Mouse (Mus musculus) hindbrain, postnatal 0 days (tissue): ENCODE data around the gene Pfkfb1. TPM values are rescaled to one million over a fixed set of nuclear protein-coding genes. Genes with fewer than 3 reads are reported as not detected.
A peak's percentile ranks its signal among the peaks of the same experiment; 100 is the strongest.

Source experiments
- ATAC-seq: fragments of 200-750 bp; cut with Nextera tagmentation; 2 replicates; pipeline ENCODE4 v1.8.0; 2017; ENCODE audit warnings: mild to moderate bottlenecking, moderate TSS enrichment, moderate library complexity
- DNase-seq: peaks from one replicate; pipeline ENCODE4 v3.0.0-alpha.2; 2015; ENCODE audit warnings: low spot score
- H3K27ac ChIP-seq: fragments of 300-500 bp; sonication (generic); 2 replicates; pipeline ENCODE4 v1.5.1; 2014; ENCODE audit warnings: mild to moderate bottlenecking
- H3K27me3 ChIP-seq: fragments of 300-500 bp; sonication (generic); 2 replicates; pipeline ENCODE4 v1.6.1; 2014; ENCODE audit warnings: low read length, mixed read lengths; ENCODE audit not compliant: insufficient read depth
- H3K36me3 ChIP-seq: fragments of 300-500 bp; sonication (generic); 2 replicates; pipeline ENCODE4 v1.6.1; 2014; ENCODE audit warnings: low read length, mixed read lengths; ENCODE audit not compliant: insufficient read depth
- H3K4me1 ChIP-seq: fragments of 300-500 bp; sonication (generic); 2 replicates; pipeline ENCODE4 v1.6.1; 2014; ENCODE audit warnings: antibody characterized with exemption, low read length, mixed read lengths; ENCODE audit not compliant: insufficient read depth
- H3K4me2 ChIP-seq: fragments of 300-500 bp; sonication (generic); 2 replicates; pipeline ENCODE4 v1.6.1; 2014; ENCODE audit warnings: low read depth, mild to moderate bottlenecking, low read length, moderate library complexity, mixed read lengths
- H3K4me3 ChIP-seq: fragments of 300-500 bp; sonication (generic); 2 replicates; pipeline ENCODE4 v1.5.1; 2014; ENCODE audit warnings: low read length
- H3K9ac ChIP-seq: fragments of 300-500 bp; sonication (generic); replicated peaks from 2 replicates; pipeline ENCODE4 v1.6.1; 2014; ENCODE audit warnings: mild to moderate bottlenecking, low read length, moderate library complexity, mixed read lengths
- H3K9me3 ChIP-seq: fragments of 300-500 bp; sonication (generic); 2 replicates; pipeline ENCODE4 v1.6.1; 2016; ENCODE audit warnings: low read length, mixed read lengths
- CTCF ChIP-seq: IDR thresholded peaks from 2 replicates; pipeline ENCODE4 v1.5.1; 2016; ENCODE audit warnings: antibody characterized with exemption, control low read depth, low read depth
- WGBS: fragments of 180-500 bp; shearing (Covaris S2); extraction: QIAGEN DNeasy Blood & Tissue Kit; methylation state at CpG from one replicate; pipeline ENCODE4 v1.1.7; 2014; 5-methylcytosine and 5-hydroxymethylcytosine counted together
- polyA plus RNA-seq: library from polyadenylated mRNA; unstranded; fragments of >200 nt; fragmentation: Nextera tagmentation; extraction: Ambion mirVana; gene quantifications from 2 replicates; pipeline ENCODE4 v1.2.1, GENCODE M21; 2015
- total RNA-seq: library from RNA; depleted of rRNA; stranded (reverse); fragments of >200 nt; gene quantifications from 2 replicates; pipeline ENCODE4 v1.2.3, GENCODE M21; 2014

The Pfkfb1 gene
- total and polyA plus RNA-seq, 2 experiments from 2014 or later, result 3.4 to 3.5 TPM

DNA sequence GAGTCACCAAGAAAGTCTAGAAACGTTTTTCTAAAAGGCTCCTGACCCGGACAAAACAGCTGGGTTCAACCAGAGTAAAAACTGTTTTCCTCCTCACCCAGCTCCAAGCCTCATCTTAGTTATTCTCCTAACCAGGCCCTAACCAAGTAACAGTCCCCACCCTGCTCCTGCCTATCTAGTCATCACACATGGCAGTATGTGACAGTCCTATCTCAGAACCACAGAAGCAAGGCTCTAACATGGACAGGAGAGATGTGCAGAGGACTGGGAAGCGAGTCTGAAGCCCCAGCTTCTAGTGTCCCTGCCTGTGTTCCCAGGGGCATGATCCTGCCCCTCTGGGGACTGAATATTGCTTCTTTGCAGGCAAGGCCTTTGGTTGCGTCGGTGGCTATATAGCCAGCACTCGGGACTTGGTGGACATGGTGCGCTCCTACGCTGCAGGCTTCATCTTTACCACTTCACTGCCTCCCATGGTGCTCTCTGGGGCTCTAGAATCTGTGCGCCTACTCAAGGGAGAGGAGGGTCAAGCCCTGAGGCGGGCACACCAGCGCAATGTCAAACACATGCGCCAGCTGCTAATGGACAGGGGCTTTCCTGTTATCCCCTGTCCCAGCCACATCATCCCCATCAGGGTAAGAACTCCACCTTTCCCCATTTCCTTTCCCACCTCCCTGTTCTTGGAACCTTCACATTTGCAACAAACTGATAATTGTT lies 23.2 kb upstream of the Pfkfb1 start:
- no peaks in the 10 kb centered on the region for H3K27me3 ChIP-seq
- DNase-seq (no peak), ATAC-seq (no peak)
- H3K4me3 ChIP-seq, result no peak overlapping the region
- H3K36me3 ChIP-seq, result no peaks in the 10 kb centered on the region
- no peak overlapping the region for H3K9ac ChIP-seq
- H3K4me1 ChIP-seq, result no peaks in the 10 kb centered on the region
- no peak overlapping the region for H3K4me2 ChIP-seq
- no peak for TF ChIP-seq CTCF
- no peaks in the 10 kb centered on the region for H3K9me3 ChIP-seq
- no peak overlapping the region for H3K27ac ChIP-seq
- WGBS, result 88% methylated on average over 12 of the region's 12 CpGs

DNA sequence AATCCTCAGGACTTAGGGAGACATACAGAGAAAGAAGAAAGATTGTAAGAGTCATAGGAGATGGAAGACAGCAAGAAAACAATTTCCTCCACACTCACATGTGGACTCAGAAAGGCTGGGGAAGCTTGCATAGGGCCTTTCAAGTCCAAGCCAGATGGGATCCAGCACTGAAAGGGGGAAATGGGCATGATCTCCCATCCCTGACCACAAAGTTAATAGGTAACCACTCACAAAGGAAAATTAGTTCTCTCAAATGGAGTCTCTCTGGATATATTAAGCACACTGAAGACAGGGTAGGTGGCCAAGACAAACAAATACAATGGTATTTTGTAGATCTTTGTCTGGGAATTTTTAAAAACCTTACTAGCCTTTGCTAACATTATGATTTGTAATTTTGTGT lies 6.1 kb upstream of the Pfkfb1 start:
- TF ChIP-seq CTCF, result no peak
- Histone ChIP-seq H3K27ac (no peak overlapping the region), H3K9me3 (no peaks in the 10 kb centered on the region), H3K4me3 (no peak overlapping the region), H3K9ac (no peak overlapping the region), H3K27me3 (no peaks in the 10 kb centered on the region), H3K4me2 (no peak overlapping the region), H3K4me1 (no peaks in the 10 kb centered on the region), H3K36me3 (0 out of 2 replicates have a peak, but pooled peaks cover 9% of the 10 kb centered on the region)
- no peak for DNase-seq
- ATAC-seq, result no peak

DNA sequence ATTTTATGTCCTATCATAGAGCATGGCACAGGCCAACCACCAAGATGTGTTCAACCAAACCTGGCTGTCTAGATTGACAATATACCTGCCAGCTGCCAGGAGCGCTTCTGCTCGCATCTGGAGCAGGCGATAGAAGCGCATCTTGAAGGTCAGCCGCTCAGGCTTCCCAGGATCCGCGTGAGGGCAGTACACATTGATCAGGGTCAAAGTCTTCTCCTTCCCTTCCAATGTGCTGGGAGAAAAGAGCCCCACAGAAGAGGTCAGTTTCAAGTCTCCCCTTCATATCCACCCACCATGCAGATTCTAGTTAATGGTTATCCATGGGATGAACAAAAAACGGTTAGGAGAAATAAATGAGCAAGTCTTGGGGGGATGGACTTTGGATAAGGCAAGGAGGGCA lies 2.9 kb upstream of the Pfkfb1 start:
- Histone ChIP-seq H3K36me3 (0 out of 2 replicates have a peak, but pooled peaks cover 9% of the 10 kb centered on the region), H3K27ac (no peak overlapping the region), H3K4me1 (no peaks in the 10 kb centered on the region), H3K4me2 (no peak overlapping the region), H3K27me3 (no peaks in the 10 kb centered on the region), H3K9me3 (no peaks in the 10 kb centered on the region), H3K4me3 (no peak overlapping the region), H3K9ac (no peak overlapping the region)
- ATAC-seq, result no peak
- no peak for DNase-seq
- WGBS, result 93% methylated on average over 8 of the region's 8 CpGs
- TF ChIP-seq CTCF, result no peak

DNA sequence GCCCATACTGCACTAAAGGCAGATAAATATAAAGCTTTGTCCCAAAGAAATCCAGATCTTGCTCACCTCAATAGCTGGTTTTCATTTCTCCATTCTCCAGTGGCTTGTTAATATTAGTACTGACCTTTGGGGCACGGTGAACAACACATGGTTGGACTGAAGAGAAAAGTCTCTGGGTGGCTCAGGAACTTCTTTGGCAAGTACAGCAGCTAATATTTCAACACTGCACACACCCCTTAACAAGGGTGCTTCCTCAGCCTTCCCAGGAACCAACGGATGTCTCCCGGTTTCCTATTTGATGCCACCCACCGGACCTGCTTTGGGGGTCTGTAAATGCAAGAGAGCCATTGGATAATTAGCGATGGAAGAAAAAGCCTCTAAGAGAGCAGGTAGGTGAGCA lies 1.7 kb downstream of the Pfkfb1 start, which contains the start of gene Apex2:
Gene Apex2, minus strand, starts transcription at position 173 of the 400 bp plus-strand sequence.
- H3K9me3 ChIP-seq, result no peaks in the 10 kb centered on the region
- ATAC-seq, result no peak
- H3K9ac ChIP-seq, result 0 out of 2 replicates have a peak within 1 kb of the TSS, but pooled peaks have one; percentile 59
- no peak for TF ChIP-seq CTCF
- H3K36me3 ChIP-seq, result 0 out of 2 replicates have a peak, but pooled peaks cover under 1% of the 10 kb centered on the region
- H3K4me1 ChIP-seq, result no peaks in the 10 kb centered on the region
- no peak within 1 kb of the TSS for H3K27ac ChIP-seq
- peak within 1 kb of the TSS; percentile 46; the same call in 1 of the 2 replicates for H3K4me3 ChIP-seq
- WGBS, result 74% methylated on average over 5 of the region's 5 CpGs
- no peak for DNase-seq
- peak within 1 kb of the TSS; percentile 56 for H3K4me2 ChIP-seq
- H3K27me3 ChIP-seq, result no peaks in the 10 kb centered on the region

DNA sequence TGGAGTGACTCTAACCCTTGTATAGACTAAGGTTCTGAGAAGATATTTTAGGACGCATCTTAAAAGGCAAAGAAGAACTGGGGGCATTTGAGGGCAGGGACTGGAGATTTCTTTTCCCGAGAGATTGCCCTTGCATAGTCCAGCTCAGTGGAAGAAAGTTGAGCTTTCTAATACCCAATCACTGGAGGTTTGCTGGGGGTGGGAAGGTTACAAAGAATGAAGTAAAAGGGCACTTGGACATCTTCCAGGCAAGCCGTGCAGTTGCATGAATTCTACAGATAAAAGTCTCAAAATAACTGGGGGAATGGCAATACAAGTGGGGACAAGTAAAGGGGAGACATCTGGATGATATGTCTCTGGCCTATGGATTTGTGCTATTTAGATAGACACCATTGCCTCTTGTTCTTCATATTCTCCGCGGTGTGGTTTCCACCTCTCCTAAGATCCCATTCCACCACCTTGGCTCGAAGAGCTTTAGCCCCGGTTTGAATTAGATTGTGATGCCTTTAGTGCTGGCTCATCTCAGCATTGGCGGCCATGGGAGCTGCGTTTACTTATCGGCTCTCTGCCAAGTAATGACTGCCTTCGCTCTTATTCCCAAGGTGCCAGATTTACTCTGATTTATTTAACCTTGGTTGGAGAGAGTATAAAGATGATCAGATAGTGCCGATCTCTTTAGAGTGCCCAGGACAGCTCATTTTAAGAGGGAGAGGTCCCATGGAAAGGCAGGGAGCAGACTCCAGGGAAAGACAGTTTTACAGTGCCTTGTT lies 5.4 kb downstream of the Pfkfb1 start:
- no peak for ATAC-seq

DNA sequence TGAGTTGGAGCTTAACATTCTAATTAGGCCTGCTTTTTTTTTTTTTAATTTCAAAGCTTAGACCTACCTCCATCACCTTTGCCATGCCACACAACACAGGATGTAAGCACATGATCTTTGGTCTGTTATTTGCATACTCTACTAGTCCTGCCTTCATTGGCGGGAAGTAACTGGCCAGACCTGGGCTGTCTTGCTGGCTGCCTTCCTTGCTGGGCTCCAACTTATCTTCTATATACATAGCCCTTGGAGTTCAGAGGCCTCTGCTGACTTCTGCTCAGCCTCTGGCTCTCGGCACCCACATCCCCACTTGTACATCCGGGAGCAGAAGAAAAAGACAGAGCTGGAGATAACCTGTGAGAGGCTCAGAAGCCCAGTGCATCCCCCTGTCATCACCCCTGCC lies 6.1 kb downstream of the Pfkfb1 start:
- Histone ChIP-seq H3K27me3 (no peaks in the 10 kb centered on the region), H3K4me2 (no peak overlapping the region), H3K9ac (no peak overlapping the region), H3K36me3 (no peaks in the 10 kb centered on the region), H3K4me3 (no peak overlapping the region), H3K4me1 (no peaks in the 10 kb centered on the region), H3K9me3 (no peaks in the 10 kb centered on the region), H3K27ac (no peak overlapping the region)
- DNase-seq, result no peak
- no peak for TF ChIP-seq CTCF
- ATAC-seq, result no peak
- 89% methylated on average over 3 of the region's 3 CpGs for WGBS

More for the DNA sequence above, 5.4 kb downstream of the Pfkfb1 start:
- no peaks in the 10 kb centered on the region for H3K4me1 ChIP-seq
- H3K36me3 ChIP-seq, result no peaks in the 10 kb centered on the region
- no peak for DNase-seq
- H3K4me3 ChIP-seq, result no peak overlapping the region
- H3K9ac ChIP-seq, result no peak overlapping the region
- H3K9me3 ChIP-seq, result no peaks in the 10 kb centered on the region
- no peak for TF ChIP-seq CTCF
- no peak overlapping the region for H3K4me2 ChIP-seq
- 83% methylated on average over 12 of the region's 12 CpGs for WGBS
- no peak overlapping the region for H3K27ac ChIP-seq
- no peaks in the 10 kb centered on the region for H3K27me3 ChIP-seq
